Mouse (Mus musculus) embryonic facial prominence, embryonic 11.5 days (tissue): ENCODE measurements around the gene Cyfip1. TPM values are rescaled to one million over a fixed set of nuclear protein-coding genes. Genes with fewer than 3 reads are reported as not detected.

Source experiments
- ATAC-seq: fragments of 200-750 bp; cut with Nextera tagmentation; replicated peaks from 2 replicates; pipeline ENCODE4 v1.8.0; 2017; ENCODE audit warnings: low read depth; ENCODE audit not compliant: insufficient number of reproducible peaks, low FRiP score, low TSS enrichment
- DNase-seq: peaks from one replicate; pipeline ENCODE4 v3.0.0-alpha.2; 2015; ENCODE audit warnings: low spot score
- H3K27ac ChIP-seq: fragments of 300-500 bp; sonication (generic); replicated peaks from 2 replicates; pipeline ENCODE4 v1.5.1; 2014; ENCODE audit warnings: mild to moderate bottlenecking, low read depth, low read length, control low read depth
- H3K27me3 ChIP-seq: fragments of 300-500 bp; sonication (generic); 2 replicates; pipeline ENCODE4 v1.6.1; 2014; ENCODE audit warnings: mild to moderate bottlenecking, low read length, moderate library complexity, mixed read lengths; ENCODE audit not compliant: control insufficient read depth, insufficient read depth
- H3K36me3 ChIP-seq: fragments of 300-500 bp; sonication (generic); replicated peaks from 2 replicates; pipeline ENCODE4 v1.6.1; 2014; ENCODE audit warnings: low read depth, mild to moderate bottlenecking, low read length, moderate library complexity, mixed read lengths; ENCODE audit not compliant: control insufficient read depth, insufficient read depth
- H3K4me1 ChIP-seq: fragments of 300-500 bp; sonication (generic); 2 replicates; pipeline ENCODE4 v1.6.1; 2014; ENCODE audit warnings: low read length, mixed read lengths; ENCODE audit not compliant: control insufficient read depth, insufficient read depth
- H3K4me2 ChIP-seq: fragments of 300-500 bp; sonication (generic); 2 replicates; pipeline ENCODE4 v1.6.1; 2014; ENCODE audit warnings: low read depth, mild to moderate bottlenecking, control low read depth, low read length, moderate library complexity
- H3K4me3 ChIP-seq: fragments of 300-500 bp; sonication (generic); 2 replicates; pipeline ENCODE4 v1.5.1; 2014; ENCODE audit warnings: low read depth, low read length, control low read depth
- H3K9ac ChIP-seq: fragments of 300-500 bp; sonication (generic); replicated peaks from 2 replicates; pipeline ENCODE4 v1.6.1; 2014; ENCODE audit warnings: mild to moderate bottlenecking, control low read depth, low read length
- H3K9me3 ChIP-seq: fragments of 300-500 bp; sonication (generic); replicated peaks from 2 replicates; pipeline ENCODE4 v1.6.1; 2016; ENCODE audit warnings: mild to moderate bottlenecking, low read length, inconsistent platforms, mixed read lengths; ENCODE audit not compliant: control insufficient read depth
- WGBS: fragments of 180-500 bp; shearing (Covaris S2); extraction: QIAGEN DNeasy Blood & Tissue Kit; methylation state at CpG from one replicate; pipeline ENCODE4 v1.1.7; 2014; 5-methylcytosine and 5-hydroxymethylcytosine counted together
- polyA plus RNA-seq: library from polyadenylated mRNA; unstranded; fragments of >200 nt; fragmentation: Nextera tagmentation; extraction: Ambion mirVana; gene quantifications from 2 replicates; pipeline ENCODE4 v1.2.1, GENCODE M21; 2014

Cyfip1 gene
- polyA plus RNA-seq, 1 experiment from 2014 or later = 122 TPM

- Histone ChIP-seq H3K4me1 (no peaks in the 10 kb centered on the region), H3K4me3 (no peak overlapping the region), H3K27me3 (no peaks in the 10 kb centered on the region), H3K36me3 (no peaks in the 10 kb centered on the region), H3K27ac (no peak overlapping the region), H3K4me2 (no peak overlapping the region), H3K9ac (no peak overlapping the region), H3K9me3 (no peaks in the 10 kb centered on the region)
- 86% methylated on average over 2 of the region's 2 CpGs for WGBS
- ATAC-seq (no peak), DNase-seq (no peak)
These were observed 16.2 kb downstream of the Cyfip1 start for GRCm38 (mm10) chr7:55857729-55858128.

DNA sequence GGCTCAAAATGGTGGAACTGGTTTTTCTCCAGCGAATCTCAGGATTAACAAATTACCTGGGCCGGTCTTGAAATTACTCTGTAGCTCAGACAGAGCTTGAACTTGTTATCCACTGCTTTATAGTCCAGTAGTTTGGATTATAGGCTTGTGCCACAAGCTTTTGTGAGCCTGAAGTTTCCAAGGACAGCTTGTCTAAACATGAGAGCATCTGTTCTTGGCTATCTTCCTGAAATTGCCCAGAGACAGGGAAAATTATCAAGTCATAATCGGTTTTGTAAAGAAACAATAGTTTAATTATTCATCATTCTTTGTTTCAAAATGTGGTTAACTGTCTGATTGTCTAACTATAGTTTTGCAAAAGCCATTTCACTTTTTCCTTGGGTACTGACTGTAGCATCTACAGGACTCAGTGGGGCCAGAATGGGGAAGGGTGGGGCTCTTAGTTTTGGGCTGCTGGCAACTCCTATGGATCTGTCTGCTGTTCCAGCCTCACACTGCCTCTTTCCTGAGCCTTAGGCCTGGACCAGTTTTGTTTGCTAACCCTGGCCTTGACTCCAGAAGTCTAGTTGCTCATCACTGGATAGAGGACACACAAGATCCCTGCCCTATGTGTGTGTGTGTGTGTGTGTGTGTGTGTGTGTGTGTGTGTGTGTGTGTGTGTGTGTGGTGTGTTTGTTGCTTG lies 17.4 kb downstream of the Cyfip1 start:
- WGBS = 93% methylated on average over 3 of the region's 3 CpGs
- Histone ChIP-seq H3K27ac (no peak overlapping the region), H3K27me3 (no peaks in the 10 kb centered on the region), H3K36me3 (no peaks in the 10 kb centered on the region), H3K4me1 (no peaks in the 10 kb centered on the region), H3K4me2 (no peak overlapping the region), H3K9ac (no peak overlapping the region), H3K9me3 (no peaks in the 10 kb centered on the region), H3K4me3 (no peak overlapping the region)
- no peak for ATAC-seq
- DNase-seq = no peak

GRCm38 (mm10) chr7:55859518-55859872 lies 17.9 kb downstream of the Cyfip1 start:
- Histone ChIP-seq H3K4me3 (no peak overlapping the region), H3K9ac (no peak overlapping the region), H3K9me3 (no peaks in the 10 kb centered on the region), H3K4me1 (no peaks in the 10 kb centered on the region), H3K36me3 (no peaks in the 10 kb centered on the region), H3K27me3 (no peaks in the 10 kb centered on the region), H3K4me2 (no peak overlapping the region), H3K27ac (no peak overlapping the region)
- WGBS = 94% methylated on average over 2 of the region's 2 CpGs
- DNase-seq (no peak), ATAC-seq (no peak)

- Histone ChIP-seq H3K4me3 (no peak overlapping the region), H3K27me3 (no peaks in the 10 kb centered on the region), H3K4me1 (no peaks in the 10 kb centered on the region), H3K9me3 (no peaks in the 10 kb centered on the region), H3K36me3 (no peaks in the 10 kb centered on the region), H3K4me2 (no peak overlapping the region), H3K9ac (no peak overlapping the region), H3K27ac (no peak overlapping the region)
- 89% methylated on average over 6 of the region's 6 CpGs for WGBS
- ATAC-seq (no peak), DNase-seq (no peak)
These were observed 18.4 kb downstream of the Cyfip1 start for GRCm38 (mm10) chr7:55859956-55860355.

DNA sequence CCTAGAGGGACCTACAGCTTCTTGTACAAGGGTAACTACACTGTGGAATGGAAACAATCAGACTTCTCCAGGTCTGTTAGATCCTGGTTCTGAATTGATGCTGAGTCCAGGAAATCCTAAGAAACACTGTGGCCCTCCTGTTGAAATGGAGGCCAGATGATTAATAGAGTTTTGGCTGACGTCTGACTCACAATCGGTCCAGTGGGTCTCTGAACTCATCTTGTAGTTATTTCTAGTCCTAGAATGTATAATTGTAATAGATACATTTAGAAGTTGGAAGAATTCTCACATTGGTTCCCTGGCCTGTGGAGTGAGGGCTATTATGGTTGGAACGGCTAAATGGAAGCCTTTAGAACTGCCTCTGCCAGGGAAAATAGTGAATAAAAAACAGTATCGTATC lies 19.6 kb downstream of the Cyfip1 start:
- Histone ChIP-seq H3K4me2 (no peak overlapping the region), H3K36me3 (no peaks in the 10 kb centered on the region), H3K4me1 (no peaks in the 10 kb centered on the region), H3K9ac (no peak overlapping the region), H3K27ac (no peak overlapping the region), H3K4me3 (no peak overlapping the region), H3K27me3 (no peaks in the 10 kb centered on the region), H3K9me3 (no peaks in the 10 kb centered on the region)
- WGBS = 93% methylated on average over 4 of the region's 4 CpGs
- ATAC-seq = no peak
- no peak for DNase-seq

DNA sequence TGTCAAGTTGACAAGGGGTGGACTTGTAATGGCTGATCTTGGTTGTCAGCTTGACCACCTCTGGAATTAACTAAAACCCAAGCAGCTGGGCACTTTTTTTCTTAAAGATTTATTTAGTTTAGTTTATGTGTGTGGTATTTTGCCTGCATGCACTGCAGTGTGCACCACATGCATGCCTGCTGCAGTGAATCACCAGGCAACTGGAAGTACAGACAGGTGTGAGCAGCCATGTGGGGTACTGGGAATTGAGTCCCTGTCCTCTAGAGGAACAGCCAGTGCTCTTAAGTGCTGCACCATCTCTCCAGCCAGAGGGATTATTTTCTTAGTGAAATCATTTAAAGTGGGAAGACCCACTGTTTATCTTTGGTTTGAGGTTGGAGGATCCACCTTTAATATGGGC lies 23.5 kb downstream of the Cyfip1 start:
- ATAC-seq (no peak), DNase-seq (no peak)
- Histone ChIP-seq H3K27ac (no peak overlapping the region), H3K36me3 (no peaks in the 10 kb centered on the region), H3K4me1 (no peaks in the 10 kb centered on the region), H3K9ac (no peak overlapping the region), H3K4me3 (no peak overlapping the region), H3K4me2 (no peak overlapping the region), H3K27me3 (no peaks in the 10 kb centered on the region), H3K9me3 (no peaks in the 10 kb centered on the region)

GRCm38 (mm10) chr7:55865750-55866416 lies 24.3 kb downstream of the Cyfip1 start:
- DNase-seq = no peak
- no peak for ATAC-seq
- WGBS = 79% methylated on average over 8 of the region's 8 CpGs
- Histone ChIP-seq H3K4me2 (no peak overlapping the region), H3K9me3 (no peaks in the 10 kb centered on the region), H3K27ac (no peak overlapping the region), H3K9ac (no peak overlapping the region), H3K27me3 (no peaks in the 10 kb centered on the region), H3K36me3 (no peaks in the 10 kb centered on the region), H3K4me3 (no peak overlapping the region), H3K4me1 (no peaks in the 10 kb centered on the region)

DNA sequence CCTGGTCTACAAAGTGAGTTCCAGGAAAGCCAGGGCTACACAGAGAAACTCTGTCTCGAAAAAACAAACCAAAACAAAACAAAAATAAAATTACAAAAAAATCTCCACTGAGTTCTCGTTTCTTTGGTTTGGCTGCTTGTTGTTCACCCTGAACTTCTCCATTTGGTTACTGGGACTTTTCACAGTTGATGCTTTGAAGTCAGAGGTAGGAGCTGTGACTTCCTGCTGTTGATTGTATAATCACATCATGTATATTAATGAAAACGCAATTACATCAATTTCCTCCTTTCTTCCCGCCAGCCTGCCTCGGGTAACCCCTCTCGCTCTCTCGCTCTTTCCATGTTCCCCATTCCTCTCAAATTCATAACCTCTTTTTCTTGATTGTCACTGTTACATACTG lies 26.7 kb downstream of the Cyfip1 start:
- DNase-seq = no peak
- Histone ChIP-seq H3K9ac (no peak overlapping the region), H3K4me1 (no peaks in the 10 kb centered on the region), H3K36me3 (no peaks in the 10 kb centered on the region), H3K9me3 (no peaks in the 10 kb centered on the region), H3K27me3 (no peaks in the 10 kb centered on the region), H3K4me3 (no peak overlapping the region), H3K27ac (no peak overlapping the region), H3K4me2 (no peak overlapping the region)
- WGBS = 72% methylated on average over 7 of the region's 7 CpGs
- no peak for ATAC-seq
